Mouse (Mus musculus) cerebellum, adult 2 months (tissue): ENCODE measurements at regions not wholly inside any gene's neighbourhood (a gene's known extent, or its start where the extent isn't known, plus 50 kb on each side); places are given as distances from the start of the nearest gene placed in this dataset.

Experiments
- DNase-seq, 2 experiments: peaks; one replicate each; pipeline ENCODE4 v3.0.0; 2021
- H3K27ac ChIP-seq: fragments of 200-500 bp; 2 replicates; pipeline ENCODE4 v1.5.1; 2012; ENCODE audit warnings: low read length, control low read depth, inconsistent platforms; ENCODE audit not compliant: insufficient read depth
- H3K27me3 ChIP-seq: fragments of 200-500 bp; 2 replicates; pipeline ENCODE4 v1.6.1; 2012; ENCODE audit warnings: inconsistent platforms, mild to moderate bottlenecking, low read length, moderate library complexity; ENCODE audit not compliant: control insufficient read depth, insufficient read depth
- H3K4me1 ChIP-seq: fragments of 200-500 bp; 2 replicates; pipeline ENCODE4 v1.6.1; 2011; ENCODE audit warnings: low read length; ENCODE audit not compliant: control insufficient read depth, insufficient read depth
- H3K4me3 ChIP-seq: fragments of 200-500 bp; replicated peaks from 2 replicates; pipeline ENCODE3; 2011; ENCODE audit warnings: mild to moderate bottlenecking, low read depth, low read length, control low read depth; ENCODE audit not compliant: insufficient read depth
- CTCF ChIP-seq: fragments of 200-500 bp; IDR thresholded peaks from 2 replicates; pipeline ENCODE4 v1.5.1; 2011; ENCODE audit warnings: low read depth, mild to moderate bottlenecking, control low read depth, low read length, moderate library complexity, borderline replicate concordance; ENCODE audit not compliant: insufficient read depth
- POLR2A ChIP-seq: fragments of 200-500 bp; IDR thresholded peaks from 2 replicates; pipeline ENCODE4 v1.6.1; 2011; ENCODE audit warnings: low read length, control low read depth, borderline replicate concordance; ENCODE audit not compliant: insufficient read depth
- WGBS: fragments of 180-500 bp; shearing (Covaris S2); methylation state at CpG from one replicate; pipeline ENCODE4 v1.1.7; 2018; 5-methylcytosine and 5-hydroxymethylcytosine counted together

DNA sequence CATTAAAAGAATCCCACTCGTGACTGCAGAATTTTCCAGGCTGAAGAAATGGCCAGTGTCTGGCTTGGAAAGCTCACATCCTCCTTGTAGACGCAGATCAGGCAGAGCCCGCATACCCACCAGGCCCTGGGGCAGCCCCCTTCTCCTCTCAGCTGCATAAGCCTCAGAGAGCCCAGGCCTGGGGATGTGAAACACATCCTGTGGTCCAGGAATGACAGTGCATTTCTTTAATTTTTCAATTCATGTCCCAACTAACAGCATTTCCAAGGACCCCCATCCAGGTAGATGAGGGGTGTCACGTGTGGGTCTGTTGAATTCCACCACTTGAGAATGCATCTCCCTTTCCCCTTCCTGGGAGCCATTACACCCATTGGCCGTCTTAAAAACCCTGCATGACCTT is 68.6 kb upstream of the Ppp2r5c start:
- Histone ChIP-seq H3K4me1 (no peaks in the 10 kb centered on the region), H3K27ac (no peak overlapping the region), H3K4me3 (no peak overlapping the region), H3K27me3 (no peaks in the 10 kb centered on the region; the same call in 1 of the 2 replicates)
- no peak for TF ChIP-seq CTCF
- TF ChIP-seq POLR2A = no peak
- DNase-seq = no peak
- WGBS = 78% methylated on average over 5 of the region's 5 CpGs

DNA sequence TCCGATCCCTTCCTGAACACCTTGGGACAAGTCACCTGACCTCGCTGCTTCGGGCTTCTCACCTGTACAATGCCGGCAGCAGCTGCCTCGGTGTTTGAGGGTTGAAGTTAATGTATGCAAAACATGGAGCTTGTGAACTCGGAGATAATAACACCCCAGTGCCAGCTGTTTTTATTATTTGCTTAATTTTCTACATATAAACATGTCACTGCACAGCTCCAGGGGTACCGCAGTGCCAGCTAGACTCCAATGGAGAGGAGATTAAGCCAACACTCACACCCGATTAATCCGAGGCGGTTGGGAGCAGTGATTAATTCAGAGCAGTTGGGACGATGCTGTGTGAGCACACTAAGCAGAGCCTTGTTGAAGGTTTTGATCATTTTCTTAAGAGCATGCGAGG is 67.2 kb upstream of the Ppp2r5c start:
- DNase-seq = no peak
- Histone ChIP-seq H3K4me1 (no peaks in the 10 kb centered on the region), H3K27me3 (no peaks in the 10 kb centered on the region; the same call in 1 of the 2 replicates), H3K4me3 (no peak overlapping the region), H3K27ac (no peak overlapping the region)
- WGBS = 43% methylated on average over 12 of the region's 12 CpGs
- TF ChIP-seq CTCF (no peak), POLR2A (no peak)

DNA sequence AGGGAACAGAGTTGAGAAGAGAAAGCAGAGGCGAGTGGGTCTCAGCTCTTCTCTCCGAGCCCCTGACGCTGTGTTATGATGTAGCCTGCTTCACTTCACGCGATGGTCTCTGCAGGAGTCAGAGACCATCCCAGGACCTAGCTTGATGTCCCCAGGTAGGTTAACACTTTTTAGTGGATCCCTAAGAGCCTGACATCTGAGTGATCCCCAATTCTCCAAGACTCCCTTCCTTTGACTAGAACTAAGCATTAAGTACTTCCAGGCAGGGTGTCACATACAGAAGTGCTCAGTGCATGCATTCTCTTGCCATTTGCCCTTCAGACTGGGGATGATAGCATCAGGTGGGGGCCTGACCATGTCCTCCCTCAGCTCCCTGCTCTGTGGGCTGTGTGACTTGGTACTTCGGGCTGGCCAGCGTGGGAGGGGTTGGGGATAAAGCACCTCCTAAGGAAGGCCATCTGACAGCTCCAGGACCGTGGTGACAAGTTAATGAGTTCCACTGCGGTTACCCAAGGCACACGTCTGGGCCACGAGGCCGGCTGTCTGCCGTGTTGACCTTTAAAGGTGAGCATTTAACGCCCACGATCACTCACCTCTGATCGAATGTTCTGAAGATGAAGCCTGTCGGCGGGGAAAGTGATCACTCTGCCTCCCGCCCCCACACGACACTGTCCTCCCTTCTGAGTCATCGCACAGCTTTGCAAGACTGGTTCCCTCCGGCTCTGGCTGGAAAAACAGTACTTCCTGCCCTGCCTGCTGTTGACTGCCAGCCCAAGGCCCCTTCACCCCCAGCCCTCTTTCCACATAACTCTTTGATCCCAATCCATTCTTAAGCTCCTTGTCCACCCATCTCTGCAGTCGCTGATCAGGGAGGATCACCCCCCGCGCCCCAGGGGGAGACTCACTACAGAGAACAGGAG is 65.8 kb upstream of the Ppp2r5c start:
- 74% methylated on average over 25 of the region's 25 CpGs for WGBS

DNA sequence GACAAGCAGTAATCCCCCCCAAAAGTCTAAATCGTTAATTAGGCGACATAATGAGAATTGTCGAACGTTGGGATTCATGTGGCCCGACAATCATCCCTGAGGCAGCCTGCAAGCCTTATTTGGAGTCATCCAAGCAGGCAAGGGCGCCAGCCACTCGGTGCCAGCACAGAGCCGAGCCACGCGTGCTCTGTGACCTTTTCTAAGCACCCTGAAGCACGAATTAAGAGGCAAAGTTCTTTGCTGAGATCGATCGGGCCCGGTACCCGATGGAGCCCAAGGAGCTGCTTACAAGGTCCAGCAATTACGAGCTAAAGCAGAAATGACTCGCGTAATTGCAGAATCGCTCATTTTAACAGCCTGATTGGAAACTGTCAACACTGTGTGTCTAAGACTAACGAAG is 61.9 kb upstream of the Ppp2r5c start:
- TF ChIP-seq POLR2A = no peak
- no peak for TF ChIP-seq CTCF
- 32% methylated on average over 20 of the region's 20 CpGs for WGBS
- no peaks in the 10 kb centered on the region for H3K27me3 ChIP-seq
- no peak for DNase-seq
- H3K4me3 ChIP-seq = no peak overlapping the region
- no peak overlapping the region for H3K27ac ChIP-seq
- no peaks in the 10 kb centered on the region for H3K4me1 ChIP-seq

More for the DNA sequence above, 65.8 kb upstream of the Ppp2r5c start:
- no peak for DNase-seq
- Histone ChIP-seq H3K4me1 (no peaks in the 10 kb centered on the region), H3K4me3 (no peak overlapping the region), H3K27ac (no peak overlapping the region), H3K27me3 (no peaks in the 10 kb centered on the region; the same call in 1 of the 2 replicates)
- TF ChIP-seq POLR2A (no peak), CTCF (no peak)

DNA sequence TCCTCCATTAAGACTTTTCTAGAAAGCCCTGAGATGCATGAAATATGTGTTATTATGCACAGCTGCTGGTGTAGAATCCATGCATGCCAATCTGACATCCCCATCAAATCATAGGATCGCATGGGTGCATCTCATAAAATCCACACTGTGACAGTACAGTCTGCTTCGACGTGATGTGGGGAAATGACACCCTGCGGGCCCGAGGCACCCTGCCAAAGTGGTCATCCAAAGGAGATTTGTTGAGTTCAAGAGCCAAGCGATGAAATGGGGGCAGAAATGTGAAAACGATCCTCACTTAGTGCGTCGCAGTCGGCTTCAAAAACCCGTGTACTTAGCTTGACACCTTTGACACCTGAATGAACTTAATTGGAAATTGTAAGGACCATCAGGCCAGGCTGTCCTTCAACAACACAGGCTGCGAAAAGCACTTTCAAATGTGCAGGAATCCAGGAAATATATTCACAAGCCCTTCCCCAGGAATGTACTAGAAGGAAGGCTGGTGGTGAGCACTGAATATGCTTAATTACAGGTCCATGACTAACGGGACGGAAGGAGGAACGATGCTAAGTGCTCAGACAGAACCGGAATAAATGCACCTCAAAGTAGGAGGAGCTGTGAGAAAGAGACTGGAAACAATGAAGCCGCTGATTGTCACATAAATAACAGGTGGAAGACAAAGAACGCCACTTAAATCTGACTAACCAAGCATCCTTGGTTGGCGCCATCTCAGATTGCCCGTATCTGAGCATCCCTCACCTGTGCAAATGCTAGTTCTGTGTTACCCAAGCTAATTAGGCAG is 60.9 kb upstream of the Ppp2r5c start:
- Histone ChIP-seq H3K27me3 (no peaks in the 10 kb centered on the region), H3K4me1 (no peaks in the 10 kb centered on the region), H3K27ac (no peak overlapping the region), H3K4me3 (no peak overlapping the region)
- no peak for TF ChIP-seq POLR2A
- TF ChIP-seq CTCF = no peak
- WGBS = 44% methylated on average over 20 of the region's 20 CpGs
- no peak for DNase-seq

DNA sequence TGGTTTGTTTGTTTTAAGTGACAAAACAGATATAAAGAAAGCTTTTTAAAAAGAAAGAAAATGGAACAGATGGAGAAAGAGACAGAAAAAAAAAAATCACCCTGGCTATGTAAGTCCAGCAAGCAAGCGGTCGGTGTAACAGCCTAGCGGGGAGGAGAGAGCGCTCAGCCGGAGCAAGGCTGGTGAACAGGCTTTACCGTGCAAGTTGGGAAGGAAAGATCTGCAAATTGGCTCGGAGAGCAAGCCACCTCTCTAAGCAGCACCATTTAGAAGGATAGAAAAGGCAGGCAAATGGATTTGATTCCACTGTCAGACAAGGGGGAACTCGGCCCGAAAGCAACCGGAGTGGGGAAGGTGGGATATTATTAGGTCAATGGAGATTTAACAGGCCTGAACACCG is 59.9 kb upstream of the Ppp2r5c start:
- Histone ChIP-seq H3K27me3 (no peaks in the 10 kb centered on the region), H3K27ac (no peak overlapping the region), H3K4me1 (no peaks in the 10 kb centered on the region), H3K4me3 (no peak overlapping the region)
- DNase-seq = no peak
- TF ChIP-seq CTCF (no peak), POLR2A (no peak)
- WGBS = 67% methylated on average over 11 of the region's 11 CpGs

DNA sequence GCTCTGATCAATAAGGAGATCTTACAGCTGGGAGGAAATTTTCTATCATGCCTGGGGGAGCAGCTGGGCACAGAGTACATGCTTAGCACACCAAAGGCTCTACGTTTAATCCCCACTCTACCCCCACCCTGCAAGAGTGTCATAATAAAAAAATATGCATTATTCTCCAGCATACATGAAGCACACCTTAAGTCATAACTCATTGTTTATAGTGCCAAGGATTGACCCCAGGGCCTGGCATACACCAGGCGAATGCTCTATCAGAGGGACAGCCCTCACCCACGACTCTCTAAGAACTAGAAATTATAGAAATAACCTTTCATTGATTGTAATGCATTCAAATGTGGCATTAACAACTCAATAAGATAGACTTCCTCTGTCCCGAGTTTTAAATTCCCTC is 59.4 kb upstream of the Ppp2r5c start:
- WGBS = 72% methylated on average over 4 of the region's 4 CpGs
- no peaks in the 10 kb centered on the region for H3K27me3 ChIP-seq
- TF ChIP-seq CTCF (no peak), POLR2A (no peak)
- H3K4me3 ChIP-seq = no peak overlapping the region
- H3K27ac ChIP-seq = no peak overlapping the region
- H3K4me1 ChIP-seq = no peaks in the 10 kb centered on the region
- DNase-seq = no peak
